In genomic region chr10:70021667-70022066, GRCm38 (mm10) we compare ENCODE assay signal across 8 mouse cellular contexts.
DNase-seq lines count a peak whose midpoint lies in the region; ATAC-seq and TF ChIP-seq lines count a peak whose summit lies in the region.

No protein-coding gene starts in this region.

- H3K9me3 ChIP-seq in heart, embryonic 11.5 days (replicated peaks; ENCODE audit: control insufficient read depth, low read length) = peaks cover 3% of the 10 kb centered on the region; the same call in 1 of the 2 replicates
- H3K9me3 ChIP-seq in E14TG2a.4 (ENCODE audit: low read length) = no peaks in the 10 kb centered on the region
- no peaks in the 10 kb centered on the region for H3K9me3 ChIP-seq in liver, embryonic 13.5 days (replicated peaks)
- no peaks in the 10 kb centered on the region for H3K9me3 ChIP-seq in forebrain, embryonic 13.5 days (replicated peaks)

- H3K36me3 ChIP-seq in heart, embryonic 11.5 days (ENCODE audit: control insufficient read depth, insufficient read depth, low read length) = peaks cover 9% of the 10 kb centered on the region; the same call in 1 of the 2 replicates
- no peaks in the 10 kb centered on the region for H3K36me3 ChIP-seq in E14TG2a.4 (ENCODE audit: insufficient read depth, low read length)
- H3K36me3 ChIP-seq in liver, embryonic 13.5 days = no peaks in the 10 kb centered on the region
- H3K36me3 ChIP-seq in forebrain, embryonic 13.5 days (ENCODE audit: poor library complexity, severe bottlenecking) = peaks cover 37% of the 10 kb centered on the region

- no peak overlapping the region for H3K4me3 ChIP-seq in heart, embryonic 11.5 days (ENCODE audit: low read depth, low read length)
- H3K4me3 ChIP-seq in E14TG2a.4 (replicated peaks; ENCODE audit: low read length) = no peak overlapping the region
- H3K4me3 ChIP-seq in liver, embryonic 13.5 days (replicated peaks) = no peak overlapping the region
- no peak overlapping the region for H3K4me3 ChIP-seq in forebrain, embryonic 13.5 days

- 84% methylated on average over 10 of the region's 10 CpGs for WGBS in heart, embryonic 11.5 days (ENCODE audit: insufficient replicate concordance)
- 64% methylated on average over 10 of the region's 10 CpGs for WGBS in liver, embryonic 13.5 days (ENCODE audit: insufficient replicate concordance)
- WGBS in forebrain, embryonic 13.5 days = 90% methylated on average over 10 of the region's 10 CpGs

- H3K27ac ChIP-seq in heart, embryonic 11.5 days (ENCODE audit: low read depth, low read length) = no peak overlapping the region
- no peak overlapping the region for H3K27ac ChIP-seq in liver, embryonic 13.5 days
- no peak overlapping the region for H3K27ac ChIP-seq in forebrain, embryonic 13.5 days

- TF ChIP-seq CTCF in E14TG2a.4 (conservative IDR thresholded peaks at IDR 0.05; ENCODE audit: low read length) = peak; percentile 48

- H3K27me3 ChIP-seq in heart, embryonic 11.5 days (ENCODE audit: control insufficient read depth, insufficient read depth, low read length) = no peaks in the 10 kb centered on the region
- no peaks in the 10 kb centered on the region for H3K27me3 ChIP-seq in E14TG2a.4 (ENCODE audit: insufficient read depth, low read length)
- no peaks in the 10 kb centered on the region for H3K27me3 ChIP-seq in liver, embryonic 13.5 days
- H3K27me3 ChIP-seq in forebrain, embryonic 13.5 days = no peaks in the 10 kb centered on the region

- ATAC-seq in heart, embryonic 11.5 days (replicated peaks; ENCODE audit: insufficient number of reproducible peaks, low FRiP score, low TSS enrichment) = no peak
- ATAC-seq in liver, embryonic 13.5 days (ENCODE audit: low read depth) = no peak
- ATAC-seq in forebrain, embryonic 13.5 days = no peak

- DNase-seq in heart, adult 11 months = peak; percentile 90
- DNase-seq in c-Kit-positive CD71-negative TER-119-negative erythroid progenitor cells, embryonic 14.5 days (ENCODE audit: low read depth) = peak; percentile 23
- peak; percentile 74 for DNase-seq in induced T-regulatory cell, adult 2 months (ENCODE audit: low read depth)
- peak; percentile 15 for DNase-seq in liver, embryonic 13.5 days
- DNase-seq in right cerebral cortex, postnatal 36 days (ENCODE audit: low spot score in 2 of 2) = peak; percentile 33 to 53

- no peaks in the 10 kb centered on the region for H3K4me1 ChIP-seq in heart, embryonic 11.5 days (ENCODE audit: control insufficient read depth, insufficient read depth, low read length)
- H3K4me1 ChIP-seq in E14TG2a.4 (replicated peaks; ENCODE audit: low read depth, low read length) = peaks cover 16% of the 10 kb centered on the region
- H3K4me1 ChIP-seq in liver, embryonic 13.5 days (replicated peaks) = no peaks in the 10 kb centered on the region
- no peaks in the 10 kb centered on the region for H3K4me1 ChIP-seq in forebrain, embryonic 13.5 days

- no peak overlapping the region for H3K9ac ChIP-seq in heart, embryonic 11.5 days (ENCODE audit: low read depth, low read length)
- no peak overlapping the region for H3K9ac ChIP-seq in liver, embryonic 13.5 days
- H3K9ac ChIP-seq in forebrain, embryonic 13.5 days = no peak overlapping the region

- no peak overlapping the region for H3K4me2 ChIP-seq in heart, embryonic 11.5 days
- no peak overlapping the region for H3K4me2 ChIP-seq in liver, embryonic 13.5 days
- no peak overlapping the region for H3K4me2 ChIP-seq in forebrain, embryonic 13.5 days

Comparison
In these comparisons a context has a peak if more than half of its experiments do, and no peak if none do; other contexts are left out.
1. DNase-seq: peak in every context shown above with its lines; median percentile 90 in heart, adult 11 months; 74 in induced T-regulatory cell, adult 2 months; 43 in right cerebral cortex, postnatal 36 days; 23 in c-Kit-positive CD71-negative TER-119-negative erythroid progenitor cells, embryonic 14.5 days; 15 in liver, embryonic 13.5 days.